Mouse (Mus musculus): ENCODE measurements around the gene Matn1.

Gene Matn1

GRCm38 (mm10) chr4:130984416-130985182 is 40.4 kb downstream of the Matn1 start:
- no peak for DNase-seq (ENCODE audit: low spot score)

GRCm38 (mm10) chr4:130987046-130987445 is 42.9 kb downstream of the Matn1 start:
- no peak for DNase-seq (ENCODE audit: low spot score)

- no peak for DNase-seq (ENCODE audit: low spot score)
Measured at GRCm38 (mm10) chr4:130988219-130988839, 44.1 kb downstream of the Matn1 start.

GRCm38 (mm10) chr4:130989146-130989545 is 45.0 kb downstream of the Matn1 start:
- no peak for DNase-seq (ENCODE audit: low spot score)

DNA sequence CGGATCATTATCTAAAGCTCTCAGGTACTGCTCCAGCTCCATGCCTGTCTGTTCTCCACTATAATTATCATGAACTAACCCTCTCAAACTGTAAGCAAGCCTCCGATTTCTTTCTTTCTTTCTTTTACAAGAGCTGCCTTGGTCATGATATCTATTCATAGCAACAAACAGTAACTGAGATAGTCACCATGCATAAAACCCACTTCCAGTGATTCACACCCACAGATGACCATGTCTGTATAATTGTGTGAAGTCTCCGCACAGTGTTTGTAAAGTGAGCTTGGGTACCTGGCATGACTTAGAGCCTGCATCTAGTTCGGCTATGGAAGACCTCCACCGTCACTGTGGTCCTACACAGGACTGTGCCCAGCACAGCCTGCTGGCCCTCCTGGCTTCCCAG is 46.8 kb downstream of the Matn1 start:
- DNase-seq (ENCODE audit: low spot score), result no peak

DNA sequence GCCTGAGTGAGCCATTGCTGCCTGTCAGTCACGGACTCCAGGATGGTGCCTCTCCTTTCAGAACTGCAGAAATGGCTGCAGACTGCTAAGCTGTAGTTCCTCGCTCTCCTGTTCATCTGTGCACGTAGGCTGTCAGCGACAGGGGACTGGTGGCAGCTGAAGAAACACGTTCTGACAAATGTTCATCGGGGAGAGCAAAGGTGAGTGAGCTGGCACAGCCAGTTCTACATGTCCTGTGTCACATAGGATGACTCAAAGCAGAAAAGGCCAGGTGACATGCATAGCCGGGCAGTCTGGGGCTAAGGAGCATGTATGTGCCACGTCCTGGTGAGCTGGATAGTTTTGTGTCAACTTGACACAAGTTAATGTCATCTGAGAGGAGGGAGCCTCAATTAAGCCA is 50.4 kb downstream of the Matn1 start:
- DNase-seq (ENCODE audit: low spot score), result no peak

GRCm38 (mm10) chr4:130999744-131000527 is 55.8 kb downstream of the Matn1 start:
- no peak for DNase-seq (ENCODE audit: low spot score)

GRCm38 (mm10) chr4:131000614-131001178 is 56.5 kb downstream of the Matn1 start:
- no peak for DNase-seq (ENCODE audit: low spot score)
